Mouse (Mus musculus): ENCODE measurements at regions not wholly inside any gene's neighbourhood (a gene's known extent, or its start where the extent isn't known, plus 50 kb on each side); places are given as distances from the start of the nearest gene placed in this dataset.

GRCm38 (mm10) chr16:39512774-39513173 lies 471.4 kb upstream of the Lsamp start:
- Histone ChIP-seq H3K4me3 (ENCODE audit: low read depth, low read length) (no peak overlapping the region), H3K4me1 (ENCODE audit: control insufficient read depth, insufficient read depth, low read length) (no peaks in the 10 kb centered on the region), H3K27ac (ENCODE audit: low read depth, low read length) (no peak overlapping the region), H3K36me3 (ENCODE audit: control insufficient read depth, insufficient read depth, low read length) (no peaks in the 10 kb centered on the region), H3K27me3 (replicated peaks; ENCODE audit: control insufficient read depth, insufficient read depth, low read length) (no peaks in the 10 kb centered on the region), H3K9ac (ENCODE audit: low read length) (no peak overlapping the region), H3K9me3 (replicated peaks; ENCODE audit: control insufficient read depth, low read length) (peaks cover 4% of the 10 kb centered on the region; the same call in 1 of the 2 replicates), H3K4me2 (ENCODE audit: low read length) (no peak overlapping the region)
- DNase-seq (ENCODE audit: low spot score) (no peak), ATAC-seq (no peak)
- WGBS: 25% methylated on average over 1 of the region's 1 CpGs

GRCm38 (mm10) chr16:39513659-39514058 lies 470.5 kb upstream of the Lsamp start:
- Histone ChIP-seq H3K27me3 (replicated peaks; ENCODE audit: control insufficient read depth, insufficient read depth, low read length) (no peaks in the 10 kb centered on the region), H3K9me3 (replicated peaks; ENCODE audit: control insufficient read depth, low read length) (peaks cover 4% of the 10 kb centered on the region; the same call in 1 of the 2 replicates), H3K4me2 (ENCODE audit: low read length) (no peak overlapping the region), H3K4me1 (ENCODE audit: control insufficient read depth, insufficient read depth, low read length) (no peaks in the 10 kb centered on the region), H3K36me3 (ENCODE audit: control insufficient read depth, insufficient read depth, low read length) (no peaks in the 10 kb centered on the region), H3K9ac (ENCODE audit: low read length) (no peak overlapping the region), H3K4me3 (ENCODE audit: low read depth, low read length) (no peak overlapping the region), H3K27ac (ENCODE audit: low read depth, low read length) (no peak overlapping the region)
- ATAC-seq (no peak), DNase-seq (ENCODE audit: low spot score) (peak; percentile 8)
- WGBS: 0% methylated on average over 1 of the region's 1 CpGs

- Histone ChIP-seq H3K9ac (ENCODE audit: low read length) (no peak overlapping the region), H3K27ac (ENCODE audit: low read depth, low read length) (no peak overlapping the region), H3K4me3 (ENCODE audit: low read depth, low read length) (no peak overlapping the region), H3K27me3 (replicated peaks; ENCODE audit: control insufficient read depth, insufficient read depth, low read length) (no peaks in the 10 kb centered on the region), H3K4me2 (ENCODE audit: low read length) (no peak overlapping the region), H3K36me3 (ENCODE audit: control insufficient read depth, insufficient read depth, low read length) (no peaks in the 10 kb centered on the region), H3K4me1 (ENCODE audit: control insufficient read depth, insufficient read depth, low read length) (peaks cover 8% of the 10 kb centered on the region; the same call in 1 of the 2 replicates), H3K9me3 (replicated peaks; ENCODE audit: control insufficient read depth, low read length) (no peaks in the 10 kb centered on the region)
- peak; percentile 52; the same call in 1 of the 2 replicates for ATAC-seq
- peak; percentile 49 for DNase-seq (ENCODE audit: low spot score)
- WGBS: 38% methylated on average over 3 of the region's 3 CpGs
Observed at GRCm38 (mm10) chr16:39531106-39531505, 453.1 kb upstream of the Lsamp start.

- H3K4me1 ChIP-seq (ENCODE audit: control insufficient read depth, insufficient read depth, low read length): peaks cover 8% of the 10 kb centered on the region; the same call in 1 of the 2 replicates
- no peaks in the 10 kb centered on the region for H3K27me3 ChIP-seq (replicated peaks; ENCODE audit: control insufficient read depth, insufficient read depth, low read length)
- H3K4me2 ChIP-seq (ENCODE audit: low read length): no peak overlapping the region
- H3K36me3 ChIP-seq (ENCODE audit: control insufficient read depth, insufficient read depth, low read length): no peaks in the 10 kb centered on the region
- no peak overlapping the region for H3K4me3 ChIP-seq (ENCODE audit: low read depth, low read length)
- DNase-seq (ENCODE audit: low spot score) (no peak), ATAC-seq (no peak)
- WGBS: 51% methylated on average over 3 of the region's 3 CpGs
- no peak overlapping the region for H3K27ac ChIP-seq (ENCODE audit: low read depth, low read length)
- no peak overlapping the region for H3K9ac ChIP-seq (ENCODE audit: low read length)
- H3K9me3 ChIP-seq (replicated peaks; ENCODE audit: control insufficient read depth, low read length): no peaks in the 10 kb centered on the region
Observed at GRCm38 (mm10) chr16:39532770-39533169, 451.4 kb upstream of the Lsamp start.

GRCm38 (mm10) chr16:39533351-39533750 lies 450.8 kb upstream of the Lsamp start:
- Histone ChIP-seq H3K36me3 (ENCODE audit: control insufficient read depth, insufficient read depth, low read length) (no peaks in the 10 kb centered on the region), H3K4me1 (ENCODE audit: control insufficient read depth, insufficient read depth, low read length) (peaks cover 8% of the 10 kb centered on the region; the same call in 1 of the 2 replicates), H3K9ac (ENCODE audit: low read length) (no peak overlapping the region), H3K27me3 (replicated peaks; ENCODE audit: control insufficient read depth, insufficient read depth, low read length) (no peaks in the 10 kb centered on the region), H3K9me3 (replicated peaks; ENCODE audit: control insufficient read depth, low read length) (no peaks in the 10 kb centered on the region), H3K4me3 (ENCODE audit: low read depth, low read length) (no peak overlapping the region), H3K4me2 (ENCODE audit: low read length) (no peak overlapping the region), H3K27ac (ENCODE audit: low read depth, low read length) (no peak overlapping the region)
- no peak for DNase-seq (ENCODE audit: low spot score)
- no peak for ATAC-seq
- 93% methylated on average over 6 of the region's 6 CpGs for WGBS

GRCm38 (mm10) chr16:39553316-39553715 lies 430.8 kb upstream of the Lsamp start:
- Histone ChIP-seq H3K27ac (ENCODE audit: low read depth, low read length) (no peak overlapping the region), H3K4me2 (ENCODE audit: low read length) (no peak overlapping the region), H3K9ac (ENCODE audit: low read length) (no peak overlapping the region), H3K4me1 (ENCODE audit: control insufficient read depth, insufficient read depth, low read length) (no peaks in the 10 kb centered on the region), H3K36me3 (ENCODE audit: control insufficient read depth, insufficient read depth, low read length) (no peaks in the 10 kb centered on the region), H3K27me3 (replicated peaks; ENCODE audit: control insufficient read depth, insufficient read depth, low read length) (no peaks in the 10 kb centered on the region), H3K9me3 (replicated peaks; ENCODE audit: control insufficient read depth, low read length) (no peaks in the 10 kb centered on the region), H3K4me3 (ENCODE audit: low read depth, low read length) (no peak overlapping the region)
- 82% methylated on average over 2 of the region's 2 CpGs for WGBS
- ATAC-seq: no peak
- no peak for DNase-seq (ENCODE audit: low spot score)

- no peaks in the 10 kb centered on the region for H3K27me3 ChIP-seq (replicated peaks; ENCODE audit: control insufficient read depth, insufficient read depth, low read length)
- WGBS: 23% methylated on average over 6 of the region's 6 CpGs
- H3K9me3 ChIP-seq (replicated peaks; ENCODE audit: control insufficient read depth, low read length): no peaks in the 10 kb centered on the region
- H3K9ac ChIP-seq (ENCODE audit: low read length): no peak overlapping the region
- H3K4me3 ChIP-seq (ENCODE audit: low read depth, low read length): no peak overlapping the region
- no peaks in the 10 kb centered on the region for H3K4me1 ChIP-seq (ENCODE audit: control insufficient read depth, insufficient read depth, low read length)
- no peaks in the 10 kb centered on the region for H3K36me3 ChIP-seq (ENCODE audit: control insufficient read depth, insufficient read depth, low read length)
- no peak overlapping the region for H3K4me2 ChIP-seq (ENCODE audit: low read length)
- ATAC-seq: no peak
- no peak overlapping the region for H3K27ac ChIP-seq (ENCODE audit: low read depth, low read length)
- DNase-seq (ENCODE audit: low spot score): peak; percentile 41
Observed at GRCm38 (mm10) chr16:39576620-39577019, 407.5 kb upstream of the Lsamp start.

GRCm38 (mm10) chr16:39579621-39580020 lies 404.5 kb upstream of the Lsamp start:
- DNase-seq (ENCODE audit: low spot score): no peak
- Histone ChIP-seq H3K27me3 (replicated peaks; ENCODE audit: control insufficient read depth, insufficient read depth, low read length) (no peaks in the 10 kb centered on the region), H3K4me1 (ENCODE audit: control insufficient read depth, insufficient read depth, low read length) (no peaks in the 10 kb centered on the region), H3K9me3 (replicated peaks; ENCODE audit: control insufficient read depth, low read length) (no peaks in the 10 kb centered on the region), H3K36me3 (ENCODE audit: control insufficient read depth, insufficient read depth, low read length) (no peaks in the 10 kb centered on the region), H3K4me2 (ENCODE audit: low read length) (no peak overlapping the region), H3K9ac (ENCODE audit: low read length) (no peak overlapping the region), H3K4me3 (ENCODE audit: low read depth, low read length) (no peak overlapping the region), H3K27ac (ENCODE audit: low read depth, low read length) (no peak overlapping the region)
- 74% methylated on average over 1 of the region's 1 CpGs for WGBS
- no peak for ATAC-seq

Data from forebrain, embryonic 14.5 days (tissue).